Mouse (Mus musculus) spleen, postnatal 0 days (tissue): Measurements from ENCODE around the gene Lmo2. TPM values are rescaled to one million over a fixed set of nuclear protein-coding genes. Genes with fewer than 3 reads are reported as not detected.

Experiments
- polyA plus RNA-seq: library from polyadenylated mRNA; unstranded; fragments of >200 nt; fragmentation: Nextera tagmentation; extraction: Ambion mirVana; gene quantifications from 2 replicates; pipeline ENCODE4 v1.2.1, GENCODE M21; 2015

Gene Lmo2
- polyA plus RNA-seq = 175 and 184 TPM in 2 replicates

DNA sequence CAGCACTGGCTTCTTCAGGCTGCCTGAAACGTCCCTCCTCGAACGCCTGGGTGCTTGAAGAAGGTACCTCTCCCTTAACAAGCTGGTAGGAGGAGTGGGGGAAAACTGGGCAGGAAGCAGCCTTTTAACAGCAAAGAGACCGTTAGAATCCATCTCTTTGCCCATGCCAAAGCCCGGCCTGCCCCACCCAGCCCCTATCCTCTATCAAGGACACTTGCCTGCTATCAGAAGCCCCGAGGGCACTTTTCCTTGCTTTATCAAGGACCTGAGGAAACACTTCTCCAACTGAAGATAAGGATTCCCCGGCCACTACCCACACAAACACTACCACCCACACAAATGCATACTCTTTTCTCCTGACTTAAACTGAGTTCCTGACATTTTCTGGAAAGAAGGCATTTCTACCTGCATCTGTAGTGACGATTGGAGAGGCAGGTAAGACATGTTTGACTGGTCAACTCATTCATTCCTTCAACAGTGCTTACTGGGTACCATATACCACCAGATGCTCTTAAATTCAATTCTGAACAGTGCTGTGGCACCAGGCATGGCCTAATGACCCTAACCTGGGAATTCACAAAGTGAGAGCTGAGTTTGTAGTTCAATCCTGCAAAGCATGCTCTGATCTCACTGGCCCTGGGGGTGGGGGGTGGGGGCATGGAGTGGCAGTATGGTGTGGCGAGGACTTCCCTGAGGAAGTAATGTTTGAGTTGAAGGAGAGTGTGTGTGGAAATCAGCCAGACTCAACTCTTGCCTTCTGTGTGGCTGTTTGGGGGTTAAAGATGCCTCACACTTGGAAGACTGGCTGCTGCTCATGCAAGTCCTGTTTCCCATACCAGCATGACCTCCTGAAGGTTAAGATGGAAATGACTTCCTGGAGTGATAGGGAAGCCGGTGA lies at the start of gene Lmo2:
Lmo2 (plus strand) TSS at position 338 of the 898 bp plus-strand sequence.

DNA sequence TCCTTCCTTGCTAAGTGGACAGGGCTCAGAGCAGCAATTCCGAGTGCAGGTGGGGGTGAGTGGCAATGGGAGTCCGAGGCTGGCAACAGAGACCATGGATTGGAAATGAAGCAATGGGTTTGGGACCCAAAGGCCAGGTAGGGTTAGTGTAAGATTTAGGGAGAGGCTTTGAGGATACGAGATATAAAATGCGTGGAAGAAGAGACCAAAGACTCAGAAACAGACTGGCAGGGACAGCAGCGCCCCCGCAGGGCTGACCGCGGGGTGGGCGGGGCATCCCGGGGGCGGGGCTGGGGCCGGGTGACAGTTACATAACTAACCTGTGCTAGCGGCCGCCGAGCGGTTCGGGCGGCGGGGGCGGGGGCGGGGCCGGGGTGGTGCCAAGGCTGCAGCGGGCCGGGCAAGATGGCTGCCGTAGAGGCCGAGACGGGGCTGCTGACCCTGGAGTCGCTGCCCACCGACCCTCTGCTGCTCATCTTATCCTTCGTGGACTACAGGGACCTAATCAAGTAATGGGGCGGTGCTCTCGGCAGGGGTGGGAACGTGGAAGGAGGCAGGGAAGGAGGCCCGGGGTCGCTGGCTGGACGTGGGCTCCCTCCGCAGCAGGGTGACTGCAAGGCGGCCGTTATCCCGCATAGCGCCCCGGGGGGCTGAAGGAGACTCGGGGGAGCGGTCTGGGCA lies 69.8 kb downstream of the Lmo2 start, which contains the start of gene Fbxo3:
Fbxo3 (plus strand) TSS at position 264 of the 681 bp plus-strand sequence.

DNA sequence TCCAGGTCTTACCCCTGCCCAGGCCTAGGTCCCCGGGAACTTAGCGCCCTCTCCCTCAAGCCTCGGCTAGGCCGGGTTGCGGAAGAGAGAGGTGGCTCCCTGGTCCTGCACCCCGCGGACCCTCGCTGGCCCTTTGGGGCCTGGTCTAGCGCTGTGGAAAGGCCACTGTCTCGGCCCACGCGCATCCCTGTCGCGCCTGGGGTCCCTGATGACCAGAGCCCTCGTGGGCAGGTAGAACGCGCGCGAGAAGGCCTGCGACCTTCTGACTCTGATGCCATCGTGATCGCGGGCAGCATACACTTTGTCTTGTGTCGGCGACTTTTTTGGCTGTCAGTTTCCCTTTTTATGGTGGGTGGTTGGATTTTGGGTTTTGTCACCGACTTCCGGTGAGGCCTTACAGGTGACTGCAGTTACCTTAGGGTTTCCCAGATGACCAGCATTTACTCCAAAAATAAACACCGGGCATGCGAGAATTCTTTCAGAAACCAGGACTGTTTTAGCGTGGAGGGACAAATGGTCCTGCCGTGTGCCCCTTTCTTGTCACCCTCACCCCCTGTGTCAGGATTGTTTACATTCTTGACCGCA lies 70.4 kb downstream of the Lmo2 start, which contains the start of gene 4931422A03Rik:
4931422A03Rik (minus strand) TSS at position 223 of the 585 bp plus-strand sequence.

Other genes with a start within 250 kb of the Lmo2 start
- 15.0 and 15.8 TPM in 2 replicates for gene Nat10, start 196.7 kb upstream of the Lmo2 start, polyA plus RNA-seq
- 104 and 107 TPM in 2 replicates for gene Caprin1, start 160.3 kb upstream of the Lmo2 start, polyA plus RNA-seq
- 58.9 and 59.6 TPM in 2 replicates for gene Fbxo3, start 69.7 kb downstream of the Lmo2 start, polyA plus RNA-seq
- 3.5 and 3.6 TPM in 2 replicates for gene 4931422A03Rik, start 70.4 kb downstream of the Lmo2 start, polyA plus RNA-seq
- gene Gm10912, start 107.8 kb downstream of the Lmo2 start, polyA plus RNA-seq = 0.12 and 0.15 TPM in 2 replicates
- not detected in 2 replicates for gene Gm10799, start 110.6 kb downstream of the Lmo2 start, polyA plus RNA-seq
- 7.3 and 10.7 TPM in 2 replicates for gene Cd59b, start 111.9 kb downstream of the Lmo2 start, polyA plus RNA-seq
- 84.2 and 102 TPM in 2 replicates for gene Cd59a, start 137.8 kb downstream of the Lmo2 start, polyA plus RNA-seq
- gene A930018P22Rik, start 164.8 kb downstream of the Lmo2 start, polyA plus RNA-seq = 0.91 and 1.5 TPM in 2 replicates